Mouse (Mus musculus) monocyte, adult 2 months (primary cell): ENCODE measurements around the gene Cysrt1.

Experiments
- DNase-seq, 2 experiments: peaks; one replicate each; pipeline ENCODE4 v3.0.0; 2022; ENCODE audit warnings: low spot score in 2 of 2, low read depth in 1 of 2

The Cysrt1 gene

GRCm38 (mm10) chr2:25238106-25238505 is 4.1 kb downstream of the Cysrt1 start:
- no peak for DNase-seq

GRCm38 (mm10) chr2:25237522-25237921 is 4.7 kb downstream of the Cysrt1 start:
- DNase-seq: no peak

- DNase-seq: no peak
Measured at GRCm38 (mm10) chr2:25236614-25237013, 5.6 kb downstream of the Cysrt1 start, which contains the start of gene Rnf224. Rnf224 (minus strand) TSS chr2:25236787.

GRCm38 (mm10) chr2:25234551-25235220 is 7.6 kb downstream of the Cysrt1 start:
- DNase-seq: no peak

- DNase-seq: no peak
Measured at GRCm38 (mm10) chr2:25234050-25234449, 8.2 kb downstream of the Cysrt1 start, which contains the start of gene Slc34a3. Slc34a3 (minus strand) TSS chr2:25234364.

GRCm38 (mm10) chr2:25233421-25233820 is 8.8 kb downstream of the Cysrt1 start:
- DNase-seq: no peak

GRCm38 (mm10) chr2:25231038-25231437 is 11.2 kb downstream of the Cysrt1 start:
- no peak for DNase-seq

- DNase-seq: no peak
Measured at GRCm38 (mm10) chr2:25230581-25230980, 11.7 kb downstream of the Cysrt1 start.

- DNase-seq: no peak
Measured at GRCm38 (mm10) chr2:25229582-25229981, 12.7 kb downstream of the Cysrt1 start.

- DNase-seq: no peak
Measured at GRCm38 (mm10) chr2:25228995-25229530, 13.2 kb downstream of the Cysrt1 start.

GRCm38 (mm10) chr2:25228431-25228889 is 13.8 kb downstream of the Cysrt1 start:
- DNase-seq: peak; percentile 74 to 76

- no peak for DNase-seq
Measured at GRCm38 (mm10) chr2:25227406-25227805, 14.8 kb downstream of the Cysrt1 start.

- no peak for DNase-seq
Measured at GRCm38 (mm10) chr2:25226864-25227263, 15.4 kb downstream of the Cysrt1 start.

- DNase-seq: no peak
Measured at GRCm38 (mm10) chr2:25225811-25226379, 16.4 kb downstream of the Cysrt1 start.

- DNase-seq: peak; percentile 97 to 98
Measured at GRCm38 (mm10) chr2:25224766-25225752, 17.2 kb downstream of the Cysrt1 start.

GRCm38 (mm10) chr2:25224492-25224765 is 17.8 kb downstream of the Cysrt1 start, which contains the start of gene Tubb4b:
Tubb4b (minus strand) TSS chr2:25224702.
- no peak for DNase-seq

GRCm38 (mm10) chr2:25223681-25224491 is 18.4 kb downstream of the Cysrt1 start:
- DNase-seq: peak in 1 of 2 experiments; percentile 69

GRCm38 (mm10) chr2:25221331-25221772 is 20.9 kb downstream of the Cysrt1 start:
- DNase-seq: no peak

GRCm38 (mm10) chr2:25218445-25218844 is 23.8 kb downstream of the Cysrt1 start, which contains the start of gene Fam166a:
Fam166a (plus strand) TSS chr2:25218745.
- DNase-seq: no peak

- DNase-seq: no peak
Measured at GRCm38 (mm10) chr2:25217666-25218065, 24.6 kb downstream of the Cysrt1 start.
